Mouse (Mus musculus) megakaryocyte, embryonic 14.5 days (primary cell): ENCODE data around the gene Satb1.

Experiments
- FLI1 ChIP-seq: IDR thresholded peaks from 2 replicates; pipeline ENCODE4 v1.6.1; 2012; ENCODE audit warnings: low read length, inconsistent platforms, mixed read lengths
- GATA1 ChIP-seq: IDR thresholded peaks from 3 replicates; pipeline ENCODE4 v1.6.1; 2012; ENCODE audit warnings: mixed read lengths, low read length, inconsistent platforms, borderline replicate concordance

GRCm38 (mm10) chr17:51690526-51690925, 142.6 kb downstream of the Satb1 start:
- TF ChIP-seq GATA1 (no peak), FLI1 (no peak)
